Mouse (Mus musculus) right cerebral cortex, postnatal 10 days (tissue): ENCODE measurements around the gene Bicra.
A peak's percentile ranks its signal among the peaks of the same experiment; 100 is the strongest.

Experiments
- DNase-seq, 2 experiments: peaks; one replicate each; pipeline ENCODE4 v3.0.0; 2021; ENCODE audit warnings: low spot score in 2 of 2

The Bicra gene

DNA sequence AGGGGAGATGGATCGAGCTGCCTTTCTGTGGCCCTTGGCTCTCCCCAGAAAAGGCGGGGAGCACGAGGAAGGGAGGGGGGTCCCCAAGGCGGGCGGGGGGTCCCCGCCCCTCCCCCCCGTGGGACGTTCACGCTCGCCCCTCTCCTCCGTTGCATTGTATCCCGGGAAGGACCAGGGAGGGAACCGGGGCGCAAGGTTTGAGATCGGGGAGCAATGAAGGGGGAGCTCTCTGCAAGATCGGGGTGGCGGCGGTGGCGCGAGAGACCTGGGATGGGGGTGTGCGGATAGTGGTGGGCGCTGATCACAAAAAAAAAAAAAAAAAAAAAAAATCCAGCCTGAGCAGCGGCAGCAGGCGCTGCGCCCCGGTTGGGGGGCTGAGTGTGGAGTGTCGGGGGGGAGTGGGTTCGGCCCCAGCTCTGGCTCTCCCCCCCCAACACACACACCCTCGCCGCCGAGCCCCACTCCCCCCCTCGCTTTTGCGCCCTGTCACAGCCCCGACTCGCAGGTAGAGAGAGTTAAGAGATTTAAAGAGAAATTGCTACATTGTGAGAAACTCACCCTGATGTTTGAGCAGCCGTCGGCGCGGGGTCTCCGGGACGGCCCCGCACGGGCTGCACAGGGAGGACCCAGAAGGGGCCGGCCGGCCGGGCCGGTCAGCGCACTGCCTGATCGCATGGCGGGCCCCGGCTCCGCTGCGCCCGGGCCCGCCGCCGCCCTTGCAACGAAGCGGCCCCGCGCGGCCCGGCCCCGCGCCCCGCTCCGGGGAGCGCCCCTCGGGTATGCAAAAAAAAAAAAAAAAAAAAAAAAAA, at the start of gene Bicra:
Bicra (minus strand) TSS at position 584 of the 809 bp plus-strand sequence.
- DNase-seq, result peak; percentile 90

DNA sequence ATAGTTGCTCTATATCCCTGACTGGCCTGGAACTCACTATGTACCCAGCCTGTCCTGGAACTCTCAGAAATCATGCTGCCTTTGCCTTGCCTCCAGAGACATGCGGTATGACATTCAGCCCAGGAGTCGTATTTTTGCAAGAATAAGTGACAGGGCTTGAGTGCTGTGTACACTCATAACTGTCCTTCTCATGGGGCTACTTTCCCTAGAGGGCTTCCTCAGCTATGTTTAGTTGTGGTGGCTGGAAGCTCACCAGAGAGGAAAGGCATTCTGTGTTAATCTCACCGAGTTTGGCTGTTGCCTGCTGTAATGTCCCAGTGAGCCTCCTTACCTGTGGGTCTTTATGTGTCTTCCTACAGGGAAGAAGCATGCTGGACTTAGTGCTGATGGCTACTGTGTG, 46.9 kb upstream of the Bicra start:
- no peak for DNase-seq

DNA sequence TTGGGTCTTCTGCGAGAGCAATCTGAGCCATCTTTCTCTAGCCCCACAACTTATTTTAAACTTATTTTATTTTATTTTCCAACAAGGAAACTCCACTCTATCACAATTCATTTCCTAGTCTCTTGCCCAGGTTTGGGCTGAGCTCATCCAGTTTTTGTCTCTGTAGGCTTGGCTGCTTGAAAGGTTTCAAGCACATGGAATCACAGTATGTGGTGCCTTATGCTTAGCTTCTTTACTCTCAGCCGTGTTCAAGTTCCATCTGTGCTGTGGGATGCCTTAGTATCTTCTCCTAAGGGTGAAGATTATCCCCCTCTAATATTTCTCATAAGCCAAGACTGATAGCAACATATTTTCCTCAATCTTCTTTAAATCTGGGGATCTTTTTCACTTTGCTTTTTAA, 39.9 kb upstream of the Bicra start:
- DNase-seq, result no peak

DNA sequence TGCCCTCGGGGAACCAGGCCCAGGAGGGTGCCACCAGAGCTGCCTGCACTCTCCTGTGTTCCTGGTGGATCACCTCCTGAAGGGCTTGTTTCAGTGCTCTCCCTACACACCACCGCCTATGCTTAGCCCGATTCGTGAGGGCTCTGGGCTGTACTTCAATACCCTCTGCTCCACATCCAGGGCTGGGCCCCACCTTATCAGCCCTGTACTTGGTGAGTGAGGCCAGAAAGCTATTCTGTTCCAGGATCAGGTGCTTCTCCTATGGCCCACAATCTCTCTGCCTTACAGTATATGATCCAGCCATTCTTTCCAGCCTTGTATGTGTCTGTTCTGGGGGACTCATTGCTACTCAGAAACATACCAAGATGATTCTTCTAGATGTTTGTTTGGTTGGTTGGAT, 35.6 kb upstream of the Bicra start:
- DNase-seq, result no peak

DNA sequence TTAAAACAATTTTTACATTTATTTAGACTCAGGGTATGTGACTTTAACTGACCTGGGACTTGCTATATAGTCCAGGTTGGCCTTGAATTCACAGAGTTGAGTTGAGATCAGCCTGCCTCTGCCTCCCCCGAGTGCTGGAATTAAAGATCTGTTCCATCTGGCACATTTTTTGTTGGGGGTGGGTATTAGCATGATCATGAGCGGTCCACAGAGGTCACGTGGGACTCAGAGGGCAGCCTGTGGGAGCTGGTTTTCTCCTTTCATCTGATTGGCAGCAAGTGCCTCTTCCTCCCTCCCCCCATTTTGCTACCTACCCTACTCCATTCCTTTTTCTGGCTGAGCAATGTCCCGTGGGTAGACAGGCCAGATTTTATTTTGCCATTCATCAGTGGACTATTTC, 32.9 kb upstream of the Bicra start:
- no peak for DNase-seq

DNA sequence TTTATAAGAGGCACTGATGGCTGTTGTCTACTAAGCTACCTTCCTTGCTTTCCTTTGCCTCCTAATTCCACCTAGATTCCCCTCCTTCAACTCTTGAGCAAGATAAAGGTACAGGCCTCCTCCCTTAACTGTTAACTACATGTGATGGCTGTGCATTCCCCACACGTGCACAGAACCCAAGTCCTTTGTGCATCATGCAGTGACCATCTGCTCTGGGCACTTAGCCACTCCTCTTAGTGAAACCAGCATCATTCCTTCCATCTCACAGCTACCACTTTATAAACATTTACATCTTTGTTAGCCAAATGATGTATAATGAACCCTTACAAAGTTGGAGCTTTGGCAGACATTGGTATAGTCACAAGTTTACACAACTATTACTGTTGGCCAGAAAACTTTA, 32.2 kb upstream of the Bicra start:
- DNase-seq, result no peak

DNA sequence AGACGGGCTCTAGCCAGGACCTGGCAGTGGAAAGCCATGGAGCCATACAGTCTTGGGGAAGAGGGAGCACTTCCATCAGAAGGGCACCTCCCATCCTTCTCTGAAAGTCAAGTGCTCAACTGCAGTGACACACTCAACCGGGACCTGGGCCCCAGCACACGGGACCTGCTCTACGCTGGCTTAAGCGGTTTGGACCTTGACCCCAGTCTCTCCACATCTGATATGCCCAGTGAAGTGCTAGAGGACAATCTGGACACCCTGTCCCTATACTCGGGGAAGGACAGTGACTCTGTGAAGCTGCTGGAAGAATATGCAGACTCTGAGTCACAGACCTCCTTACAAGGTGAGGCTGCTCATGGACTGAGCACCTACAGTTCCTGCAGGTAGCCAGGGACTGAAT, 24.2 kb upstream of the Bicra start:
- DNase-seq, result no peak

DNA sequence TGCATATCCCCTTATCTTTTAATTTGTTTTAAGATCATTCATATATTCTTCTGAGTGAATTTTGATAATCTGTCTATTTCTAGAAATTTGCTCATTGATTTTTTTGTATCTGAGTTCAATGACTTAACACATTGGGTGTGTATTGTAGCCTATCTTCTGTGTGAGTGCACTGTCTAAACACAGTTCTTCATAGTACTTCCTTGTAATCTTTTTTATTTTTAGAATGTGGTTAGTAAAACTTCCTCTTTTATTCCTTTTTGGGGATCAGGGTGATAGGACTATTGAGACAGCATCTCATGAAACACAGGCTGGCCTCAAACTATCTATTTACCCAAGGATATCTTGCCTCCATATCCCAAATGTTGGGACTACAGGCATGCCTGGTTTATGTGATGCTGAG, 23.1 kb upstream of the Bicra start:
- no peak for DNase-seq

DNA sequence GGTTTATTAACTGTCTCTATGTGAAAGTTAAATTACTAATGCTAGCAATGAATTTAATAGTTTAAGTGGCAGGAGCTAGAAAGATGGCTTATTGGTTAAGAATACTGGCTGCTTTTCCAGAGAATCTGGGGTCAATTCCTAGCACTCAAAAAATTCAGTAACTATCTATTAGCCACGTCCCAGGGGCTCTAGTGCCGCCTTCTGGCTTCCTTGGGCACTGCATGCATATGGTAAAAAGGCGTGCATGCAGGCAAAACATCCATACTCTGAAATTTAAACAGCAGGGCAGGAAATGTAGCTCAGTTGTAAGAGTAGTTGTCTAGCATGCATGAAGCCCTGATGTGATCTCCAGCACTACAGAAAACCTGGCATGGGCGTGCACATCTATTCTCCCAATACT, 15.8 kb upstream of the Bicra start:
- DNase-seq, result no peak

DNA sequence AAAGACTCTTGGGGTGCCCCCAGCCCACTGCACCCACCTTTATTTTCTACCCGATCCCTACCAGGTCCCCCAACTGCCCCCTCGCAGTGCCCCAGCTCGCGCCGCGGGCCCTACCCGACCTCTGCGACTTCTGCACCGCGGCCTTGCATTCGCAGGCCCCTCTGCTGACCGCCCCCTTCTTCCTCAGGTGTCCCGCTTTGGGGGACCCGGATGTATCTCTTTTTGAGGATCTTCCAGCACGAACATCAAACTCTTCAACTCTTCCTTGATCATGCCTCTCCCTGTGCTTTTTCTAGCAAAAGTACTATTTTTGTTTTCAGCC, 14.3 kb upstream of the Bicra start:
- DNase-seq, result no peak

DNA sequence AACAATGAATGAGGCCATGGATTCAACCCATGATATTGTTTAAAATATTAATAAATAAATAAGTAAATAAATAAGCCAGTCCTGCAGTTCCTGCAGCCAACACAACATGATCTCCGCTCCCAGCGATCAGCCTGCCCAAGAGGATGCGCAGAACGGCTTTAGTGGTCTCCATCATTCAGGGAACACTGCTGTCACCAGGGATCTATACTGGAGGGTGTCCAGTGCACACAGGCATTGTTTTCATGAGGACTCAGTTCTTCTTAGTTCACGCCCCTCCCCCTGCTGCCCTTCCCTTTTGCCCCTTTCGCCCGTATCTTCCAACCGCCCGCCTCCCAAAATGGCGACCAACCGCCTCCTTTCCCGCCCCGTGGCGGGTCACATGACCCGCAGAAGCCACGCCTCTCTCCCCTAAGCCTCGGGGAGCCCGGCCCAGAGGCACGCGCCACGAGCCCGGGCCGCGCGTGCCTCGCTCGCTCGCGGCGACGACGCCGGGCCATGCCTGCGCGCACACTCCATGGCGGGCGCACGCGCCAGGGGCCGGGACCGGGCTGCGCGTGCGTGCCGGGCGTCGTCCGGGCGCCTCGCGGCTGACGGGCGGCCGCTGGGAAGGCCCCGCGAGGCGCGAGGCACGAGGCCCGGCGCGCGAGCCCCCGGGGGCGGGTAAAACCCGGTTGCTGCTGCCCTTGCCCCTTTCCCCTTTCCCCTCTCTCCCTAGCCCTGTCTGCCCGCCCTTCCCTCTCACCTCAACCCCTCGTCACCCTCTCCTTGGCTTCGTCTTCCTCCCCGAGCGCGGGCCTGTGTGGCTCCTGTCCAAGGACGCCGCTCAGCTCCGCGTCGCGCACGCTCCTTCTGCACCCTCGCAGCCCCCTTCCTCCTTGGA, 13.7 kb upstream of the Bicra start, which contains the start of gene Zfp541:
Zfp541 (plus strand) TSS at position 596 of the 880 bp plus-strand sequence.
- DNase-seq, result peak in 1 of 2 experiments; percentile 50

DNA sequence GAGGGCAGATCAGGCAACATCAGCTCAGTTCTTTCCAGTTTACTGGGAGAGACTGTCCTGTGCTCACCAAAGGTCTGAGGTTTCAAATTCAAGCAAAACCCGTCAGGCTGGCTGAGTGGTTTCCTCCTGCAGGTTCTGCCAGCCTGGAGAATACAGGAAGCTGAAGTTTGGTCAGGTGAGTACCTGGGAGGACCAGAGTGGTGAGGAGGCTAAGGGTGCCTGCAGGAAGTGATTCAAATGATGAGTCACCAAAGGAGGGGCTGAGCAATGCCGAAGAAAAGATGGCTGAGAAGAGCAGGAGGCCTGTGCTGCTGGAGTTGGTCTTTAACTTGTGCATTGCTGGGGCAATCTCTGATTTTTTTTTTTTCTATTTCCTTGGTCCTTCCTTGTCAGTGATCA, 9.4 kb upstream of the Bicra start:
- DNase-seq, result no peak

DNA sequence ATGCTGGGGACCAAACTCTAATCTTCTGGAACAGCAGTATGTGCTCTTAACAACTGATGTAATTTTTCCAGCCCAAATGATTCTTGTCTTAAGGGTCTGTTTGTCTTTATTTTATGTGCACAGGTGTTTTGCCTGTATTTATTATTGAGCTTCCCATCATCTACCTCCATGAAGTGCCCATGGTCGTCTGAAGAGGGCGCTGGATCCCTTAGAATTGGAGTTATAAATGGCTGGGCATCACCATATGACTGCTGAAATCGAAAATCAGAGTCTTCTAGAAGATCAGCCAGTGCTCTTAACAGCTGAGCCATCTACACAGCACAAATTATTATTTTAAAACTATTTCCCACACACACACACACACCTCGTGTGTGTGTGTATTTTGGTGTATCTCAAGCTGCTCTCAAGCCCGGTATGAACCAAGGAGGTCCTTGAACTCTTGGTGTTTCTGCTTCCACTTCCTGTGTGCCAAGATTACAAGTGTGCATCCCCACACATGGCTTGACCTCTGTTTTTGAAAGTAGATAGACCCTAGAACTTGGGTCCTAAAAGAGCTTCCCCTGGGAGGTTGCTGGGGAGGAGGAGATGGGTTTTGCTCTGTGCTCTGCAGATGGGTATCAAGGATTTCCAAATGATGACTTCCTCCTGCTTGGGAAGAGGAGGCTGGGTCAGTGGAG, 8.9 kb upstream of the Bicra start:
- peak in 1 of 2 experiments; percentile 63 for DNase-seq

DNA sequence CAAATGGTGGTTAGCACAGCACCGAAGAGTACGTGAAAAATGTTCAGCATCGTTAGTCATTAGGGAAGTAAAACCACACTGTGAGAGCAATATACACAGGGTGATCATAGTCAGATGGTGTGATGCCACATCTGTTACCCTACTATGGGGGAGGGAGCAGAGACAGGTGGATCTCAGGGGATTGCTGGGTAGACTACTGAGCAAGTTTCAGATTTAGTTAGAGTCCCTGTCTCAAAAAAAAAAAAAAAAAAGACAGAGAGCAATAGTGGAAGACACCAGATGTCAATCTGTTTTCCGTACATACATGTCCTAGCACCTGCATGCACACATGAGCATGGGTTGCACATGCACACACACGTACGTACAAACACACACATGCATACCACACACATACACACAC, 7.9 kb upstream of the Bicra start:
- no peak for DNase-seq

DNA sequence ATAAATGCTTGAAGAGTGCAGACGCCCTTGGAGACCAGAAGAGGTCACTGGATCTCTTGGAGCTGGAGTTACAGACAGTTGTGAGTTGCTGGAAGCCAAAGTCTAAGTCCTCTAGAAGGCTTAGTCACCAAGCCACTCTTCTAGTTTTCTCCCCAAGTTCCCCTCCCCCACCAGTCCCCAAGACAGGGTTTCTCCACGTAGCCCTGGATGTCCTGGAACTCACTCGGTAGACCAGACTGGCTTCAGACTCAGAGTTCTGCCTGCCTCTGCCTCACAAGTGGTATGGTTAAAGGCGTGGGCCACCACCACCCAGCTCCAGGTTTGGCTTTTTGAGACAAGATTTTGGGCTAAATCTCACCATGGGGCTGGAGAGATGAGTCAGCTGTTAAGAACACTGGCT, 7.2 kb upstream of the Bicra start:
- DNase-seq, result no peak

DNA sequence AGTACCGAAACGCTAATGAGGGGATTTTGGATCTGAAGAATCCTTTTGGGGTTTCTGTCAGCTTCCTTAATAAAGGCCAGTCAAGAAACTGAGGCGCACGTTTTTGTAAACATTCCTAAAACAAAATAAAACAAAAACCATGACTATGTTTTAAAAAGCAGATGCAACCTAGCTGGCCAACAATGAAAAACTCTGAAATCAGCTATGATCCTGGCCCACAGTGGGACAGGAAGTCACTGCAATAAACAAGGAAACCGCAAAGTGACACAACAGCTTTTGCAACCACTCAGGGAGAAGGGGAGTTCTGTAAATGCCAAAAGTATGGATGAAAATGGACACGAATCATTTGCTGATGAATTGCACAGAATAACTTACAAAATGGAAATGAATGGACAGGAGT, 5.4 kb upstream of the Bicra start:
- no peak for DNase-seq

DNA sequence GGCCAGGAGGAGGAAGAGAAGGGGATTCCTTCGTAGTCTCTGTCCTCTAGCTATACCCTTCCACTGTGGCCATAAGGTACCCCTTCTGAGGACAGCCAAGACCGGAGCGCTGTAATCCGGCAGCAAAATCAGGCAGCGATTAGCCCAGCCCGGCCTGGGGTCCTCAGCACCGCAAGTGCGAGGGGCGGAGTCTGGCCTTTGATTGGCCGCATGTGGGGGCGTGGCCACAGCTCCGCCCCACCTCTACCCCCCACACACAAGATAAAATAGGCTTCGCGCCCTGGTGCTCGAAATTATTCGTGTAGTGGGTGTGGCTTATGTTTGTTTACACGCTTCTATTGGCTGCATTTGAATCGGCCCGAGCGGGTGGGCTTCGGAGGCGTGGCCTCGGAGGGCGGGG, 5.0 kb upstream of the Bicra start:
- DNase-seq, result peak; percentile 96 to 97

DNA sequence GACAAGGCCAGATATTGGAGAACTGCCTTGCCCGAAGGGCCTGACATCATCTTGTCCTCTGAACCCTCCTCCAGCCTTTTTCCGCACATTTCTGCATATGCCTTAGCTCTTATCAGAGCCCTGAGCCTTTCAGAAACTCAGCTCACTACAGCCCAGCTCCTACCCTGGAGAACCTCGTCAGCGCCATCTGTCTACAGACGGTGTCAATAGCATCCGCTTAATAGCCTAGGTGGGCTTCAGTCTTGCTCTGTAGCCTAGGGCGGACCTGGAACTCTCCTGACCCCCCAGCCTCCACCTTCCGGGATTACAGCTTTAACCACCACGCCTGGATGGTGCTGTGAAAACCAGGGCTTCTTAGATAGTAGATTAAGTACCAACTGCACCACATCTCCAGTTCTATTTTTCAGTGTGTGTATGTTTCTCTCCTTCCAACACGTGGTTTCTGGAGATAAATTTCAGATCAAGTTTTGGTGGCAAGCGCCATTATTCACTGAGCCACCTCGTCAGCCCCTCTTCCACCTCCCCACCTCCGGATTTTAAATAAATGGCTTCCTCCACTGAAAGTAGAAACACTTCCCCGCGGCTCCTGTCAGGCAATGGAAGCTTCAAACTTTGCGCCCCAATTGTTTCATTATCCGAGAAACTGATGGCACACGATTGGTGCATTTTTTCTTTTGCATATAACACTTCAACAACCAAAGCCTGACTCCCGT, 4.3 kb upstream of the Bicra start:
- peak; percentile 80 to 84 for DNase-seq

DNA sequence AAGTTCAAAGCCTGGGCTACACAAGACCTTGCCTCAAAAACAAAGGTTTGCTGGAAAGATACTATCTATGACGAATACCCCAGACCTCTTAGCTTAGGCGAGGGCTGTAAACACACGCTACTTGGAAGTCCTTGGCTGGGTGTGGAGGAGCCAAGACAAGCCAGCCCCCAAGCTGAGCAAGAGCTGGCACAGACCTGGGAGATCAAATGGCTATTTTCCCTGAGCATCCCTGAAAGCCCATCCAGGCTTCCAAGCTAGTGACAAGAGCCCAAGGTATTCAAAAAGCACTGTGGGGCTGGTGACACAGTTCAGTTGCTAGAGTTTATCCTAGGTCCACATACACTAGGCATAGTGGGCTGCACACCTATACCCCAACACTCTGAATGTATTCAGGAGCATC, 2.9 kb upstream of the Bicra start:
- DNase-seq, result no peak

DNA sequence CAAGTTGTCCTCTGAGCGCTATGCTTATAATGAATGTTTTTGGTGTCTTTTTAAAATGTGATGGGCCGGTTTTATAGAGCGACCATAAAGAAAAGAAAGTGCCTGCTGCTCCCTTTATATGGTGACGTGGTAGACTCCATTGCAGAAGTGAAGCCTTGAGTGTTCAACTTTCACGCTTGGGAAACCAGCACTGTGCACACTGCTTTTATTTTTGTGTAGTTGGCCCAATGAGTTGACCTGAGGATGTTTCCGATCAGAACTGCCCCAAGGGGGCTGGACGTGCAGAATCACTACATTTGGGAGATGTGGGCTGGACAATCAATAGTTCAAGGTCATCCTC, 1.8 kb upstream of the Bicra start:
- no peak for DNase-seq

DNA sequence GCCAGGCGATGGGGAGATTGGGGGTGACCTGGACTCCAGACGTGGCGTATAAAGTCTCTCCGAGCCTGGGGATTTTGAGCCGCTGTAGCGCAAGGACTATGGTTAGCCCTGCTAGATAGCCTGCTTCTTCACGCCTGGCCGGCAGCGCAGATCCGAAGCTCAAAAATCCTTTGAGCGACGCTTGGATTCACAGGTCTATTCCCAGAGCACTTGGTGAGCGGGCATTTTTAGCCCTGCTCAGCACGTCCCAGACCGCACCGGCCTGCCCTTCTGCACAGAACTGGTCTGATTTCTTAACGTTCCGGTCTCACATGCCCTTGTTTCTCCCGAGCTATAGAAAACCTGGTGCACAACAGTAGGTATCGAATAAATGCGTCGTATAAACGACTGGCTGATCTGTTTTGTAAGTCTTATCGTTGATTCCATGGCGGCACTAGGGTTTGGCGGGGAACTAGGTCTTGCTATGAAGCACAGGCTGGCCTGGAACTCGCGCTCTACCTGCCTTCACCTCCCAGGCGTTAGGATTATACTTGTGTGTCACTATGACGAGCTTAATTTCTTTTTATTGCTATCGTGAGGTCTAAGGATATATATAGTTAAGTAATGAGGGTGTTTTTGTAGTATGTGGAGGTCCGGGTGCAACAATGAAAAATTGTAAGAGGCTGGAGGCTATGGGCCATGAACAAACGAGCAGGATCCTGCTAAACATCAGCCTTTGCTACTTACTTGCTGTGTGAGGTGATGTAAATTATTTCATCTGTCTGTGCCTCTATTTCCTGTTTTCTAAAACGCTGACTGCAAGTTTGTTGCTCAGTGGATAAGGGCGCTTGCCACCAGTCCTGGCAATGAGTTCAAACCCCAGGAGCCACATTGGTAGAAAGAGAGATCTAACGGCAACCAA, 1.2 kb upstream of the Bicra start:
- no peak for DNase-seq
